ENCODE assay signal across 8 mouse cellular contexts in the genomic region with DNA sequence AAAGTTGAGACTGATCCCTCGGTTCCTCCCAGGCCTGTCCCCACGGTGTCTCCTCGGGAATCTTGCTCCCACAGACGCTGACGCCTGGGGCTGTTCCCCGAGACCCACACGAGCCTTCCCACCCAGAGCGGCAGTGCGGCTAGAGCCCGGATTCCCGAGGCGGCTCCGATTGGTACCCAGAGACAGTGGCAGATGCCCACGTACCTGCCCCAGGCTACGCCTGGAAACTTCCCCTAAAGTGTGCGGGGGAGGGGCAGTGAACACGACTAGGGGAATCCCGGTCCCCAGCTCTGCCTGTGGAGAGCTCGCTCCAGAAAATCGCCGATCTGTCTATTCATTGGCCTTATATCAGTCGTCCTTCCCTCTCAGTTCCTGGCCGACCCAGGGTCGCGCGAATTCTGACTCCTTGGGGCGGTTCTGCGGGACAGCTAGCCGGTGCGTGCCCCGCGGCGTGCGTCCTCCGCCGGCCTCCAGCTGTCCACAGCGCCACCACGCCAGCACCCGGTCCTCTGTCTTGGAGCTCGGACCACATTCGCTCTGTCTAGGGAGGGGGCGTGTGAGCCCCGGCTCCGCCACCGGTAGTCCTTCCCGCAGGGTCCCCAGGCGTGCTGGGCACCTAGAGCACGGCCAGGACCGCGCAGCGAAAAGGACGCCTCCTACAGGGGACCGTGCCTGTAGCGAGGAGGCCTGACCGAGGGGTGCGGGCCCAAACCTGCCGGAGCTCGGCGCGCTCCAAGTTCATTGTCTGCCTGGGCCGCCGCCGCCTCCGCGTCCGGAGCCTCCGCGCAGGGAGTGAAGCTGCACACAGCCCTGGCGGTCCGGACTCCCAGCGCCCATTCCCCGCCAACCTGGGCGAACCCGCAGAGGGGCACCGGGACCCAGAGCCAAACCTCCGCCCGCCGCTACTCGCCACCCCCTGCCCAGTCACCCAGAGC. TPM values are rescaled to one million over a fixed set of nuclear protein-coding genes. Genes with fewer than 3 reads are reported as not detected.
DNase-seq lines count a peak whose midpoint lies in the region; ATAC-seq lines count a peak whose summit lies in the region.

No protein-coding gene starts in this region.

- no peaks in the 10 kb centered on the region for H3K36me3 ChIP-seq in intestine, embryonic 16.5 days (ENCODE audit: control insufficient read depth, insufficient read depth, low read length)
- H3K36me3 ChIP-seq in limb, embryonic 11.5 days (ENCODE audit: control insufficient read depth, insufficient read depth, low read length): no peaks in the 10 kb centered on the region
- no peaks in the 10 kb centered on the region for H3K36me3 ChIP-seq in midbrain, embryonic 11.5 days (ENCODE audit: control insufficient read depth, insufficient read depth, low read length)

- H3K27me3 ChIP-seq in intestine, embryonic 16.5 days (replicated peaks; ENCODE audit: control insufficient read depth, insufficient read depth, low read length): no peaks in the 10 kb centered on the region
- no peaks in the 10 kb centered on the region for H3K27me3 ChIP-seq in limb, embryonic 11.5 days (ENCODE audit: control insufficient read depth, insufficient read depth, low read length)
- H3K27me3 ChIP-seq in midbrain, embryonic 11.5 days (ENCODE audit: control insufficient read depth, insufficient read depth, low read length): no peaks in the 10 kb centered on the region; the same call in 1 of the 2 replicates

- peak; percentile 72 for DNase-seq in adrenal gland, postnatal 25 days
- peak; percentile 41 for DNase-seq in embryo, embryonic 11.5 days (ENCODE audit: low read depth, low spot score)
- DNase-seq in limb, embryonic 11.5 days (ENCODE audit: low spot score): peak; percentile 82
- peak; percentile 98 for DNase-seq in midbrain, embryonic 11.5 days (ENCODE audit: low spot score, missing footprints)
- DNase-seq in skeletal muscle tissue, adult 2 months (ENCODE audit: low read depth, low spot score): peak; percentile 20
- DNase-seq in MN1 (ENCODE audit: low spot score): no peak

- peaks cover 31% of the 10 kb centered on the region for H3K4me1 ChIP-seq in intestine, embryonic 16.5 days (ENCODE audit: control insufficient read depth, insufficient read depth, low read length)
- H3K4me1 ChIP-seq in limb, embryonic 11.5 days (ENCODE audit: control insufficient read depth, insufficient read depth, low read length): peaks cover 11% of the 10 kb centered on the region
- H3K4me1 ChIP-seq in midbrain, embryonic 11.5 days (ENCODE audit: control insufficient read depth, insufficient read depth, low read length): peaks cover 17% of the 10 kb centered on the region

- WGBS in intestine, embryonic 16.5 days: under 1% methylated on average over 79 of the region's 79 CpGs
- under 1% methylated on average over 79 of the region's 79 CpGs for WGBS in limb, embryonic 11.5 days
- WGBS in midbrain, embryonic 11.5 days: under 1% methylated on average over 78 of the region's 79 CpGs

- no peaks in the 10 kb centered on the region for H3K9me3 ChIP-seq in intestine, embryonic 16.5 days (ENCODE audit: control insufficient read depth, low read length)
- H3K9me3 ChIP-seq in limb, embryonic 11.5 days (ENCODE audit: control insufficient read depth, low read length): no peaks in the 10 kb centered on the region
- H3K9me3 ChIP-seq in midbrain, embryonic 11.5 days (ENCODE audit: control insufficient read depth, low read length): no peaks in the 10 kb centered on the region

- ATAC-seq in granulocyte monocyte progenitor cell, adult 5-6 weeks (replicated peaks; ENCODE audit: poor library complexity, severe bottlenecking): peak; percentile 33
- peak; percentile 66 for ATAC-seq in intestine, embryonic 16.5 days
- ATAC-seq in limb, embryonic 11.5 days (ENCODE audit: insufficient number of reproducible peaks, low FRiP score, low TSS enrichment, low read depth): peak; percentile 65
- ATAC-seq in midbrain, embryonic 11.5 days (ENCODE audit: low FRiP score): peak; percentile 82

- peak overlapping the region; percentile 89 for H3K9ac ChIP-seq in intestine, embryonic 16.5 days (ENCODE audit: low read depth, low read length)
- peak overlapping the region; percentile 81 for H3K9ac ChIP-seq in limb, embryonic 11.5 days (ENCODE audit: low read length)
- H3K9ac ChIP-seq in midbrain, embryonic 11.5 days (ENCODE audit: low read length): peak overlapping the region; percentile 93

- H3K4me2 ChIP-seq in intestine, embryonic 16.5 days (ENCODE audit: low read depth, low read length): peak overlapping the region; percentile 90
- H3K4me2 ChIP-seq in limb, embryonic 11.5 days (ENCODE audit: low read depth, severe bottlenecking): peak overlapping the region; percentile 97
- H3K4me2 ChIP-seq in midbrain, embryonic 11.5 days: peak overlapping the region; percentile 96

- peak overlapping the region; percentile 92 for H3K27ac ChIP-seq in intestine, embryonic 16.5 days (ENCODE audit: low read length)
- 0 out of 2 replicates have a peak overlapping the region, but pooled peaks have one; percentile 10 for H3K27ac ChIP-seq in limb, embryonic 11.5 days (replicated peaks; ENCODE audit: low read depth, low read length)
- H3K27ac ChIP-seq in midbrain, embryonic 11.5 days (ENCODE audit: low read depth, low read length): peak overlapping the region; percentile 80

- H3K4me3 ChIP-seq in intestine, embryonic 16.5 days (ENCODE audit: low read length): peak overlapping the region; percentile 84
- H3K4me3 ChIP-seq in limb, embryonic 11.5 days (ENCODE audit: low read depth, low read length): peak overlapping the region; percentile 78
- peak overlapping the region; percentile 89 for H3K4me3 ChIP-seq in midbrain, embryonic 11.5 days (ENCODE audit: low read depth, low read length)

RNA-seq across cellular contexts. Expression of a gene that starts 0.7 kb away (rescaled TPM):
- total RNA-seq in adrenal gland, postnatal 25 days (2021): 33.6 and 41.1 TPM in 2 replicates
- 10.1 and 22.1 TPM in 2 replicates for total RNA-seq in granulocyte monocyte progenitor cell, adult 5-6 weeks (2014; fragmentation: Nextera tagmentation)
- 4.6 and 6.1 TPM in 2 replicates for total RNA-seq in granulocyte monocyte progenitor cell, adult 5-6 weeks (2017)
- polyA plus RNA-seq in intestine, embryonic 16.5 days (2015; fragmentation: Nextera tagmentation; extraction: Ambion mirVana): 20.6 and 21.1 TPM in 2 replicates
- 9.7 and 11.0 TPM in 2 replicates for polyA plus RNA-seq in limb, embryonic 11.5 days (2014; fragmentation: Nextera tagmentation; extraction: Ambion mirVana)
- 18.0 and 18.2 TPM in 2 replicates for polyA plus RNA-seq in midbrain, embryonic 11.5 days (2014; fragmentation: Nextera tagmentation; extraction: Ambion mirVana)

Comparison
In these comparisons a context has a peak if more than half of its experiments do, and no peak if none do; other contexts are left out.
1. H3K27ac ChIP-seq: peak in every context shown above with its lines; median percentile 92 in intestine, embryonic 16.5 days; 80 in midbrain, embryonic 11.5 days; 10 in limb, embryonic 11.5 days.